Mouse (Mus musculus): ENCODE data around the gene Cep78.

DNA sequence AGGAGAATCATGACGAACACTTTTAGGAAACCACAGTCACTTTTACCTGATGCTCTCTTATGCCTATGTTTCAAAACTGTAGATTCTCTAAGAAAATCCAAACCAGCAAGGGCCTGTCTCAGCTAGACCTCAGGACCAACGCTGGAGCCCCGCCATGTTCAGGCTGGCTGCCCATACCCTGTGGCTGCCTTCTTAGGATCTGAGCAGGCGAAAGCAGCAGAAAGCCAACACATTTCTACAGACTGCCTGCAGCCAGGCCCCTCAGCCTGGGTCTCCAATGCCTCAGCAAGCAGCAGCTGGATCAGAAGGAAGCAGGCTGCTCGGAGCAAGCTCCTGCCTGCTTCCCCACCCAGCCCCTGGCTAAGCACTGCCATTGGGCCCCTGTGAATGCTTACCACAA, 73.3 kb downstream of the Cep78 start:
- no peak for TF ChIP-seq CTCF (IDR thresholded peaks at IDR 0.05; ENCODE audit: low read depth)
- TF ChIP-seq EP300 (optimal IDR thresholded peaks at IDR 0.05) = no peak
